Comparison of ENCODE assay signal across 8 mouse cellular contexts in the genomic region with DNA sequence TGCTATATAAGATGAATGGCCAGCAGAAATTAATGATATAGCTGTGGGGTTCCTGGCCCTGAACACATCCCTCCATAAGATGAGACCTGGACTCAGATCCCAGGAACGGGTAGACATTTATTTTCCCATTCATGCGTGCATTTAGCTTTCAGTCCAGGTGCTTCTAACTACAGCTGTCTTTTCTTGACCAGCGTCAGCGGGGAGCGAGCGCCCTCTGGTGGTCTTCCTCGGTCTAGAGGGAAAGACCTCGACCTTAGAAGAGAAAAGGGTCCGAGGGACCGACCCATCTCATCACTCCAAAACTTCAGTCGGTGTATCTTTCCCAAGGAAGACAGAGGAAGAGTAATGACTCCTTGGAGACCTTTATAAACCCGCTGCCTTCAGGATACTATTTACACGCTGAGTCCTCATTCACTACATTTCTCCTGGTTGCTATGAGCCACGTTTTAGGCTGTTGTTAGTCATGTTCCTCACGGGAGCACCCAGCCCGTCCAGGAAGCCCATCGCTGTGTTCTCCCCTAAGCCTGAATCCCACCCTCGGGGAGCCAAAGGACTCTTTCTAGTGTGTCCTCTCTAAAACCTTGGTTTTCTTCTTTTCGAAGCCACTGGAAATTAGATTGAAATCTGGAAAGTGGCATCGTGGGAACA. TPM values are rescaled to one million over a fixed set of nuclear protein-coding genes. Genes with fewer than 3 reads are reported as not detected.
A peak's percentile ranks its signal among the peaks of the same experiment; 100 is the strongest.
DNase-seq lines count a peak whose midpoint lies in the region; ATAC-seq lines count a peak whose summit lies in the region.

No protein-coding gene starts in this region.

- H3K36me3 ChIP-seq in embryonic facial prominence, embryonic 14.5 days (ENCODE audit: control insufficient read depth, insufficient read depth, low read length) = no peaks in the 10 kb centered on the region

- H3K9ac ChIP-seq in embryonic facial prominence, embryonic 14.5 days (ENCODE audit: low read depth, low read length) = no peak overlapping the region

- no peaks in the 10 kb centered on the region for H3K27me3 ChIP-seq in embryonic facial prominence, embryonic 14.5 days (replicated peaks; ENCODE audit: control insufficient read depth, insufficient read depth, low read length)

- H3K9me3 ChIP-seq in embryonic facial prominence, embryonic 14.5 days (ENCODE audit: control insufficient read depth, low read length) = no peaks in the 10 kb centered on the region

- H3K4me1 ChIP-seq in embryonic facial prominence, embryonic 14.5 days (ENCODE audit: control insufficient read depth, insufficient read depth, low read length) = no peaks in the 10 kb centered on the region

- peak; percentile 47 for DNase-seq in 3134 (ENCODE audit: extremely low read depth, insufficient read length, low spot score)
- peak; percentile 88 to 89 for DNase-seq in adrenal gland, postnatal 36 days
- peak; percentile 65 for DNase-seq in embryonic facial prominence, embryonic 14.5 days (ENCODE audit: low spot score)
- DNase-seq in heart, adult 8-10 months (ENCODE audit: low spot score) = peak; percentile 69
- DNase-seq in kidney, adult 8-10 months = peak; percentile 40 to 78
- DNase-seq in liver = peak; percentile 88
- DNase-seq in spleen, postnatal 36 days (ENCODE audit: low spot score in 2 of 2) = peak; percentile 57 to 72

- H3K4me2 ChIP-seq in embryonic facial prominence, embryonic 14.5 days (ENCODE audit: low read depth, low read length) = peak overlapping the region; percentile 43

- H3K4me3 ChIP-seq in embryonic facial prominence, embryonic 14.5 days (ENCODE audit: low read depth, low read length) = no peak overlapping the region

- ATAC-seq in embryonic facial prominence, embryonic 14.5 days (ENCODE audit: low read depth) = 0 out of 2 replicates have a peak, but pooled peaks have one; percentile 41
- ATAC-seq in monocyte, adult 5-6 weeks (replicated peaks; ENCODE audit: insufficient number of reproducible peaks, low FRiP score, low TSS enrichment, poor library complexity, severe bottlenecking) = peak; percentile 57; the same call in 1 of the 2 replicates

- 17% methylated on average over 20 of the region's 20 CpGs for WGBS in embryonic facial prominence, embryonic 14.5 days

- no peak overlapping the region for H3K27ac ChIP-seq in embryonic facial prominence, embryonic 14.5 days (replicated peaks; ENCODE audit: low read depth, low read length)

RNA-seq across cellular contexts. Expression of a gene that starts 12.9 kb away (rescaled TPM):
- total RNA-seq in adrenal gland, postnatal 36 days (2021) = 10 to 100 TPM; 10.1 to 17.6 TPM
- polyA plus RNA-seq in embryonic facial prominence, embryonic 14.5 days (2014; fragmentation: Nextera tagmentation; extraction: Ambion mirVana) = 24.5 and 28.4 TPM in 2 replicates
- 1 to 10 TPM; 4.8 to 5.6 (median 5.2) TPM for total RNA-seq in heart, adult 8-10 months (2022)
- total RNA-seq in monocyte, adult 5-6 weeks (2017) = 4.2 to 9.1 TPM (median 8.0 TPM) in 3 replicates

RNA-seq across cellular contexts. Expression of a gene that starts 13.1 kb away (rescaled TPM):
- under 1 TPM in 1 of 2 experiments, not detected in 1; 0.56 TPM for total RNA-seq in adrenal gland, postnatal 36 days (2021)
- 4.1 and 4.9 TPM in 2 replicates for polyA plus RNA-seq in embryonic facial prominence, embryonic 14.5 days (2014; fragmentation: Nextera tagmentation; extraction: Ambion mirVana)
- total RNA-seq in heart, adult 8-10 months (2022) = under 1 TPM in 1 of 4 experiments, not detected in 3; 0.49 TPM
- total RNA-seq in monocyte, adult 5-6 weeks (2017) = not detected in 3 replicates

RNA-seq across cellular contexts. Expression of a gene that starts 30.0 kb away (rescaled TPM):
- total RNA-seq in adrenal gland, postnatal 36 days (2021) = 10 to 100 TPM; 19.3 to 21.1 TPM
- polyA plus RNA-seq in embryonic facial prominence, embryonic 14.5 days (2014; fragmentation: Nextera tagmentation; extraction: Ambion mirVana) = 53.2 and 53.4 TPM in 2 replicates
- 10 to 100 TPM; 16.8 to 24.9 (median 19.7) TPM for total RNA-seq in heart, adult 8-10 months (2022)
- total RNA-seq in monocyte, adult 5-6 weeks (2017) = 1.7 to 2.1 TPM in 2 of 3 replicates, not detected in the other

RNA-seq across cellular contexts. Expression of a gene that starts 50.4 kb away (rescaled TPM):
- total RNA-seq in adrenal gland, postnatal 36 days (2021) = 10 to 100 TPM; 13.1 to 21.8 TPM
- polyA plus RNA-seq in embryonic facial prominence, embryonic 14.5 days (2014; fragmentation: Nextera tagmentation; extraction: Ambion mirVana) = 0.29 and 1.7 TPM in 2 replicates
- not detected for total RNA-seq in heart, adult 8-10 months (2022)
- total RNA-seq in monocyte, adult 5-6 weeks (2017) = not detected in 3 replicates
